Mouse (Mus musculus) hematopoietic stem cell, adult 5-6 weeks (primary cell): Measurements from ENCODE around the gene R3hdm2. TPM values are rescaled to one million over a fixed set of nuclear protein-coding genes. Genes with fewer than 3 reads are reported as not detected.
A peak's percentile ranks its signal among the peaks of the same experiment; 100 is the strongest.

Source experiments
- ATAC-seq, 2 experiments: fragments of 125-278 bp in 1 of 2; replicated peaks in 1 of 2; 2 replicates each; pipeline ENCODE4 v1.8.0; 2016 to 2017; ENCODE audit warnings: inconsistent platforms in 2 of 2, mild to moderate bottlenecking in 2 of 2, moderate number of reproducible peaks in 2 of 2, low read depth in 1 of 2, moderate TSS enrichment in 1 of 2; ENCODE audit not compliant: low FRiP score in 2 of 2, poor library complexity in 2 of 2, severe bottlenecking in 2 of 2, insufficient read depth in 1 of 2, low TSS enrichment in 1 of 2
- total RNA-seq: library from RNA; stranded (forward); fragments of 172-1452, 232-1000 nt; gene quantifications from 2 replicates; pipeline ENCODE4 v1.2.3, GENCODE M21; 2017

R3hdm2 gene
- total RNA-seq, 1 experiment from 2014 or later = 41.3 TPM

GRCm38 (mm10) chr10:127351285-127351595 lies 28.9 kb upstream of the R3hdm2 start:
- no peak for ATAC-seq

GRCm38 (mm10) chr10:127351719-127352118 lies 28.4 kb upstream of the R3hdm2 start:
- no peak for ATAC-seq

GRCm38 (mm10) chr10:127352187-127352586 lies 27.9 kb upstream of the R3hdm2 start:
- no peak for ATAC-seq

GRCm38 (mm10) chr10:127352766-127353165 lies 27.4 kb upstream of the R3hdm2 start:
- ATAC-seq = no peak

- ATAC-seq = peak; percentile 50 to 67
These were observed 25.9 kb upstream of the R3hdm2 start, which contains the start of gene Inhbe for GRCm38 (mm10) chr10:127353909-127354895. TSS of gene Inhbe (minus strand) at chr10:127354411.

GRCm38 (mm10) chr10:127355336-127355735 lies 24.8 kb upstream of the R3hdm2 start:
- ATAC-seq = no peak

GRCm38 (mm10) chr10:127360714-127361113 lies 19.4 kb upstream of the R3hdm2 start:
- peak in 1 of 2 experiments; percentile 42; a peak in 2 of 4 replicates for ATAC-seq

GRCm38 (mm10) chr10:127367116-127367515 lies 13.0 kb upstream of the R3hdm2 start:
- ATAC-seq = no peak

- no peak for ATAC-seq
These were observed 11.9 kb upstream of the R3hdm2 start for GRCm38 (mm10) chr10:127368273-127368672.

GRCm38 (mm10) chr10:127369834-127370820 lies 10.0 kb upstream of the R3hdm2 start, which contains the start of gene Inhbc:
TSS of gene Inhbc (minus strand) at chr10:127370431.
- no peak for ATAC-seq

GRCm38 (mm10) chr10:127371023-127371422 lies 9.1 kb upstream of the R3hdm2 start:
- no peak for ATAC-seq

GRCm38 (mm10) chr10:127377700-127378099 lies 2.4 kb upstream of the R3hdm2 start:
- no peak for ATAC-seq

- no peak for ATAC-seq
These were observed 473 bp upstream of the R3hdm2 start for GRCm38 (mm10) chr10:127379654-127380053.

GRCm38 (mm10) chr10:127380767-127381742 lies 928 bp downstream of the R3hdm2 start:
- peak in 1 of 2 experiments; percentile 46; a peak in 2 of 4 replicates for ATAC-seq

- no peak for ATAC-seq
These were observed 1.6 kb downstream of the R3hdm2 start for GRCm38 (mm10) chr10:127381743-127382134.

- ATAC-seq = no peak
These were observed 11.6 kb downstream of the R3hdm2 start for GRCm38 (mm10) chr10:127391774-127392173.

- no peak for ATAC-seq
These were observed 24.6 kb downstream of the R3hdm2 start for GRCm38 (mm10) chr10:127404701-127405100.
